Mouse (Mus musculus): Measurements from ENCODE around the gene Adipoq.

- TF ChIP-seq ZC3H11A (IDR thresholded peaks at IDR 0.05; ENCODE audit: low read depth, low read length) (no peak), ELF1 (IDR thresholded peaks at IDR 0.05; ENCODE audit: low read depth, low read length) (0 out of 2 replicates have a peak, but pooled peaks have one; percentile 27), E2F4 (IDR thresholded peaks at IDR 0.05; ENCODE audit: borderline replicate concordance, low read depth, low read length) (no peak), NRF1 (IDR thresholded peaks at IDR 0.05; ENCODE audit: insufficient read depth, low read depth, low read length, poor library complexity, severe bottlenecking) (no peak), TAL1 (IDR thresholded peaks at IDR 0.05; ENCODE audit: low read length) (no peak), MXI1 (IDR thresholded peaks at IDR 0.05; ENCODE audit: low read depth, low read length) (no peak), POLR2A (IDR thresholded peaks at IDR 0.05; ENCODE audit: control insufficient read depth in 1 of 2, insufficient read depth in 1 of 2, low read depth in 1 of 2, low read length in 2 of 2, poor library complexity in 1 of 2) (no peak), CTCF (IDR thresholded peaks at IDR 0.05 in 2 of 3, conservative IDR thresholded peaks at IDR 0.05 in 1 of 3; ENCODE audit: control insufficient read depth in 1 of 3, insufficient read depth in 1 of 3, low read depth in 2 of 3, low read length in 3 of 3, poor library complexity in 1 of 3, severe bottlenecking in 1 of 3) (no peak), UBTF (IDR thresholded peaks at IDR 0.05; ENCODE audit: borderline replicate concordance, insufficient read depth, low read depth, low read length) (no peak), MEF2A (IDR thresholded peaks at IDR 0.05; ENCODE audit: extremely low read depth, insufficient replicate concordance, low read depth, low read length, poor library complexity, severe bottlenecking) (no peak), MAFK (IDR thresholded peaks at IDR 0.05; ENCODE audit: borderline replicate concordance, low read depth, low read length) (no peak), POLR2AphosphoS2 (IDR thresholded peaks at IDR 0.05; ENCODE audit: low read length) (no peak), GABPA (IDR thresholded peaks at IDR 0.05; ENCODE audit: low read depth, low read length) (no peak)
Measured at GRCm38 (mm10) chr16:23174855-23175254, 28.5 kb downstream of the Adipoq start.

Data from MEL (cell line).